Mouse (Mus musculus) CH12.LX (cell line): ENCODE results near the gene Olfr922. TPM values are rescaled to one million over a fixed set of nuclear protein-coding genes. Genes with fewer than 3 reads are reported as not detected.

Experiments
- DNase-seq: peaks from one replicate; pipeline ENCODE4 v3.0.0-alpha.2; 2013; ENCODE audit errors: extremely low read depth
- H3K27ac ChIP-seq: 2 replicates; pipeline ENCODE4 v1.5.1; 2012; ENCODE audit warnings: low read depth, mild to moderate bottlenecking, control low read depth, moderate library complexity; ENCODE audit not compliant: insufficient read depth
- H3K27me3 ChIP-seq: replicated peaks from 2 replicates; pipeline ENCODE3; 2012; ENCODE audit warnings: inconsistent platforms
- H3K36me3 ChIP-seq, 2 experiments: replicated peaks in 1 of 2; 2 replicates each; pipeline versions ENCODE3 to v1.6.1; 2012; ENCODE audit warnings: inconsistent platforms in 1 of 2, low read length in 1 of 2, mild to moderate bottlenecking in 1 of 2, mixed read lengths in 1 of 2, moderate library complexity in 1 of 2; ENCODE audit not compliant: control insufficient read depth in 1 of 2, insufficient read depth in 1 of 2
- H3K4me1 ChIP-seq, 2 experiments: 2 replicates each; pipeline ENCODE4 v1.6.1; 2012; ENCODE audit warnings: inconsistent platforms in 1 of 2, moderate library complexity in 1 of 2; ENCODE audit not compliant: insufficient read depth in 2 of 2, control insufficient read depth in 1 of 2
- H3K4me2 ChIP-seq: 2 replicates; pipeline ENCODE4 v1.6.1; 2012; ENCODE audit warnings: low read depth, mild to moderate bottlenecking, control low read depth; ENCODE audit not compliant: poor library complexity, insufficient read depth, severe bottlenecking
- H3K4me3 ChIP-seq, 3 experiments: fragments of 150-350 bp in 1 of 3; sonication (generic) in 1 of 3; replicated peaks in 1 of 3; 2 replicates each; pipeline versions ENCODE3 to v1.5.1; 2011 to 2012; ENCODE audit warnings: low read depth in 2 of 3, low read length in 2 of 3, mild to moderate bottlenecking in 2 of 3, moderate library complexity in 2 of 3, control low read depth in 1 of 3, improper control_type of control experiment in 1 of 3, inconsistent platforms in 1 of 3, mixed read lengths in 1 of 3; ENCODE audit not compliant: poor library complexity in 1 of 3
- H3K79me2 ChIP-seq: replicated peaks from 2 replicates; pipeline ENCODE4 v1.6.1; 2012; ENCODE audit warnings: mild to moderate bottlenecking, moderate library complexity; ENCODE audit not compliant: control insufficient read depth, poor library complexity, insufficient read depth, severe bottlenecking; ENCODE audit errors: extremely low read depth
- H3K9ac ChIP-seq: 2 replicates; pipeline ENCODE4 v1.6.1; 2012; ENCODE audit warnings: low read depth, mild to moderate bottlenecking, control low read depth, moderate library complexity; ENCODE audit not compliant: insufficient read depth
- H3K9me3 ChIP-seq: replicated peaks from 2 replicates; pipeline ENCODE3; 2012; ENCODE audit warnings: low read length, inconsistent platforms, mixed read lengths
- ETS1 ChIP-seq: conservative IDR thresholded peaks from 2 replicates; pipeline ENCODE4 v1.6.1; 2012; ENCODE audit warnings: low read depth, mild to moderate bottlenecking, inconsistent platforms, low read length, improper control_type of control experiment, moderate library complexity
- GABPA ChIP-seq: IDR thresholded peaks from 2 replicates; pipeline ENCODE4 v1.6.1; 2012; ENCODE audit warnings: low read depth, low read length, improper control_type of control experiment, inconsistent platforms; ENCODE audit not compliant: insufficient replicate concordance
- KAT2A ChIP-seq: IDR thresholded peaks from 2 replicates; pipeline ENCODE4 v1.6.1; 2012; ENCODE audit warnings: low read length, improper control_type of control experiment, inconsistent platforms; ENCODE audit not compliant: insufficient replicate concordance
- MAFK ChIP-seq: IDR thresholded peaks from 2 replicates; pipeline ENCODE4 v1.6.1; 2011; ENCODE audit warnings: low read length, improper control_type of control experiment; ENCODE audit not compliant: insufficient replicate concordance
- MAX ChIP-seq: IDR thresholded peaks from 2 replicates; pipeline ENCODE4 v1.6.1; 2011; ENCODE audit warnings: low read length, improper control_type of control experiment
- MEF2A ChIP-seq: IDR thresholded peaks from 2 replicates; pipeline ENCODE4 v1.6.1; 2014; ENCODE audit warnings: low read depth, mild to moderate bottlenecking, inconsistent platforms, low read length, improper control_type of control experiment, borderline replicate concordance
- NRF1 ChIP-seq: IDR thresholded peaks from 2 replicates; pipeline ENCODE4 v1.6.1; 2014; ENCODE audit warnings: low read depth, mild to moderate bottlenecking, inconsistent platforms, low read length, improper control_type of control experiment, moderate library complexity
- PAX5 ChIP-seq: IDR thresholded peaks from 2 replicates; pipeline ENCODE4 v1.6.1; 2012; ENCODE audit warnings: low read length, inconsistent platforms, mixed read lengths
- POLR2AphosphoS2 ChIP-seq: IDR thresholded peaks from 2 replicates; pipeline ENCODE4 v1.6.1; 2011; ENCODE audit warnings: low read depth, low read length, improper control_type of control experiment
- TBP ChIP-seq: conservative IDR thresholded peaks from 2 replicates; pipeline ENCODE4 v1.6.1; 2011; ENCODE audit warnings: low read depth, low read length, improper control_type of control experiment
- UBTF ChIP-seq: IDR thresholded peaks from 2 replicates; pipeline ENCODE4 v1.6.1; 2012; ENCODE audit warnings: low read depth, mild to moderate bottlenecking, inconsistent platforms, low read length, improper control_type of control experiment, moderate library complexity
- ZC3H11A ChIP-seq: IDR thresholded peaks from 2 replicates; pipeline ENCODE4 v1.6.1; 2012; ENCODE audit warnings: low read depth, mild to moderate bottlenecking, inconsistent platforms, low read length, improper control_type of control experiment
- ZKSCAN1 ChIP-seq: IDR thresholded peaks from 2 replicates; pipeline ENCODE4 v1.6.1; 2012; ENCODE audit warnings: low read depth, inconsistent platforms, low read length, improper control_type of control experiment, borderline replicate concordance
- dilution Hi-C: fragments of 300-500 bp; cut with MboI; formaldehyde crosslinking; loops from 2 replicates; pipeline ENCODE4 v1.14.3; 2020; ENCODE audit warnings: low sequenced_read_pairs; ENCODE audit not compliant: extremely low pct_unique_long_range_greater_than_20kb, extremely low pct_ligation_motif_present
- in situ Hi-C: fragments of 300-500 bp; cut with MboI; formaldehyde crosslinking; loops from 3 replicates; pipeline ENCODE4 v1.14.3; 2019; ENCODE audit warnings: low sequenced_read_pairs, low pct_ligation_motif_present, low pct_unique_long_range_greater_than_20kb, mixed read lengths
- polyA plus RNA-seq: library from polyadenylated mRNA; unstranded; fragments of >175 nt; gene quantifications from 2 replicates; pipeline ENCODE4 v1.2.1, GENCODE M21; 2012; ENCODE audit warnings: low read depth; ENCODE audit not compliant: insufficient read length
- total RNA-seq, 2 experiments: library from RNA; depleted of rRNA; stranded (reverse); fragments of 300-350 nt in 1 of 2; fragments of >200 nt in 1 of 2; gene quantifications; 2 replicates each; pipeline ENCODE4 v1.2.3; 2012 to 2014

The Olfr922 gene
- total and polyA plus RNA-seq, 3 experiments, result not detected

- in situ Hi-C loops, result no loop called here
- H3K79me2 ChIP-seq, result no peaks in the 10 kb centered on the region
- no peak within 1 kb of the TSS for H3K27ac ChIP-seq
- no peaks in the 10 kb centered on the region for H3K27me3 ChIP-seq
- no peak for DNase-seq
- TF ChIP-seq ETS1, result no peak
- no peak for TF ChIP-seq ZC3H11A
- TF ChIP-seq MEF2A, result no peak
- no peak for TF ChIP-seq MAFK
- no peak for TF ChIP-seq GABPA
- no peak for TF ChIP-seq POLR2AphosphoS2
- TF ChIP-seq PAX5, result no peak
- no peak for TF ChIP-seq ZKSCAN1
- no peak for TF ChIP-seq MAX
- H3K9ac ChIP-seq, result no peak within 1 kb of the TSS
- no peaks in the 10 kb centered on the region for H3K4me1 ChIP-seq
- H3K36me3 ChIP-seq, result no peaks in the 10 kb centered on the region
- H3K4me3 ChIP-seq, result no peak within 1 kb of the TSS
- H3K4me2 ChIP-seq, result no peak within 1 kb of the TSS
- dilution Hi-C loops, result no loop called here
- no peaks in the 10 kb centered on the region for H3K9me3 ChIP-seq
Measured at GRCm38 (mm10) chr9:38844149-38844548, 29.7 kb downstream of the Olfr922 start, which contains the start of gene Olfr924. Gene Olfr924 (plus strand): TSS chr9:38844449.

- H3K4me2 ChIP-seq, result no peak within 1 kb of the TSS
- no peaks in the 10 kb centered on the region for H3K9me3 ChIP-seq
- no peak within 1 kb of the TSS for H3K4me3 ChIP-seq
- TF ChIP-seq NRF1 (no peak), UBTF (no peak), KAT2A (no peak), POLR2AphosphoS2 (no peak), TBP (no peak)
- no peaks in the 10 kb centered on the region for H3K79me2 ChIP-seq
- no peak within 1 kb of the TSS for H3K27ac ChIP-seq
- H3K9ac ChIP-seq, result no peak within 1 kb of the TSS
- H3K4me1 ChIP-seq, result no peaks in the 10 kb centered on the region
- DNase-seq, result no peak
- in situ Hi-C loops, result no loop called here
- no peaks in the 10 kb centered on the region for H3K36me3 ChIP-seq
- dilution Hi-C loops, result no loop called here
- H3K27me3 ChIP-seq, result no peaks in the 10 kb centered on the region
Measured at GRCm38 (mm10) chr9:38854760-38855159, 40.3 kb downstream of the Olfr922 start, which contains the start of gene Olfr26. Gene Olfr26 (plus strand): TSS chr9:38855060.

Other genes with a start within 250 kb of the Olfr922 start
- gene Olfr912, start 234.4 kb upstream of the Olfr922 start, total RNA-seq (2012; rRNA removed), result not detected in 2 replicates
- not detected in 2 replicates for gene Olfr912, start 234.4 kb upstream of the Olfr922 start, total RNA-seq (2014; rRNA removed)
- not detected in 2 replicates for gene Olfr912, start 234.4 kb upstream of the Olfr922 start, polyA plus RNA-seq
- gene Olfr913, start 221.9 kb upstream of the Olfr922 start, total RNA-seq (2012; rRNA removed), result not detected in 2 replicates
- not detected in 2 replicates for gene Olfr913, start 221.9 kb upstream of the Olfr922 start, total RNA-seq (2014; rRNA removed)
- not detected in 2 replicates for gene Olfr913, start 221.9 kb upstream of the Olfr922 start, polyA plus RNA-seq
- gene Olfr914, start 209.5 kb upstream of the Olfr922 start, total RNA-seq (2012; rRNA removed), result not detected in 2 replicates
- not detected in 2 replicates for gene Olfr914, start 209.5 kb upstream of the Olfr922 start, total RNA-seq (2014; rRNA removed)
- not detected in 2 replicates for gene Olfr914, start 209.5 kb upstream of the Olfr922 start, polyA plus RNA-seq
- not detected in 2 replicates for gene Olfr916, start 154.7 kb upstream of the Olfr922 start, total RNA-seq (2012; rRNA removed)
- gene Olfr916, start 154.7 kb upstream of the Olfr922 start, total RNA-seq (2014; rRNA removed), result not detected in 2 replicates
- gene Olfr916, start 154.7 kb upstream of the Olfr922 start, polyA plus RNA-seq, result not detected in 2 replicates
- not detected in 2 replicates for gene Olfr917, start 148.8 kb upstream of the Olfr922 start, total RNA-seq (2012; rRNA removed)
- not detected in 2 replicates for gene Olfr917, start 148.8 kb upstream of the Olfr922 start, total RNA-seq (2014; rRNA removed)
- gene Olfr917, start 148.8 kb upstream of the Olfr922 start, polyA plus RNA-seq, result not detected in 2 replicates
- gene Olfr918, start 140.0 kb upstream of the Olfr922 start, total RNA-seq (2012; rRNA removed), result not detected in 2 replicates
- gene Olfr918, start 140.0 kb upstream of the Olfr922 start, total RNA-seq (2014; rRNA removed), result not detected in 2 replicates
- not detected in 2 replicates for gene Olfr918, start 140.0 kb upstream of the Olfr922 start, polyA plus RNA-seq
- gene Olfr919, start 110.9 kb upstream of the Olfr922 start, total RNA-seq (2012; rRNA removed), result not detected in 2 replicates
- gene Olfr919, start 110.9 kb upstream of the Olfr922 start, total RNA-seq (2014; rRNA removed), result not detected in 2 replicates
- not detected in 2 replicates for gene Olfr919, start 110.9 kb upstream of the Olfr922 start, polyA plus RNA-seq
- 6.3 and 6.7 TPM in 2 replicates for gene Vwa5a, start 96.3 kb upstream of the Olfr922 start, total RNA-seq (2012; rRNA removed)
- gene Vwa5a, start 96.3 kb upstream of the Olfr922 start, total RNA-seq (2014; rRNA removed), result 18.4 and 20.0 TPM in 2 replicates
- gene Vwa5a, start 96.3 kb upstream of the Olfr922 start, polyA plus RNA-seq, result 14.2 and 15.3 TPM in 2 replicates
- gene Olfr920, start 62.3 kb upstream of the Olfr922 start, total RNA-seq (2012; rRNA removed), result not detected in 2 replicates
- 0.09 and 0.12 TPM in 2 replicates for gene Olfr920, start 62.3 kb upstream of the Olfr922 start, total RNA-seq (2014; rRNA removed)
- 0.14 and 0.22 TPM in 2 replicates for gene Olfr920, start 62.3 kb upstream of the Olfr922 start, polyA plus RNA-seq
- not detected in 2 replicates for gene Olfr921, start 41.5 kb upstream of the Olfr922 start, total RNA-seq (2012; rRNA removed)
- gene Olfr921, start 41.5 kb upstream of the Olfr922 start, total RNA-seq (2014; rRNA removed), result not detected in 2 replicates
- gene Olfr921, start 41.5 kb upstream of the Olfr922 start, polyA plus RNA-seq, result not detected in 2 replicates
- not detected in 2 replicates for gene Olfr923, start 11.9 kb downstream of the Olfr922 start, total RNA-seq (2012; rRNA removed)
- gene Olfr923, start 11.9 kb downstream of the Olfr922 start, total RNA-seq (2014; rRNA removed), result not detected in 2 replicates
- gene Olfr923, start 11.9 kb downstream of the Olfr922 start, polyA plus RNA-seq, result not detected in 2 replicates
- not detected in 2 replicates for gene Olfr924, start 29.8 kb downstream of the Olfr922 start, total RNA-seq (2012; rRNA removed)
- gene Olfr924, start 29.8 kb downstream of the Olfr922 start, total RNA-seq (2014; rRNA removed), result not detected in 2 replicates
- not detected in 2 replicates for gene Olfr924, start 29.8 kb downstream of the Olfr922 start, polyA plus RNA-seq
- gene Olfr26, start 40.4 kb downstream of the Olfr922 start, total RNA-seq (2012; rRNA removed), result not detected in 2 replicates
- not detected in 2 replicates for gene Olfr26, start 40.4 kb downstream of the Olfr922 start, total RNA-seq (2014; rRNA removed)
- not detected in 2 replicates for gene Olfr26, start 40.4 kb downstream of the Olfr922 start, polyA plus RNA-seq
- not detected in 2 replicates for gene Olfr926, start 62.5 kb downstream of the Olfr922 start, total RNA-seq (2012; rRNA removed)
- gene Olfr926, start 62.5 kb downstream of the Olfr922 start, total RNA-seq (2014; rRNA removed), result not detected in 2 replicates
- gene Olfr926, start 62.5 kb downstream of the Olfr922 start, polyA plus RNA-seq, result not detected in 2 replicates
- not detected in 2 replicates for gene Olfr930, start 115.2 kb downstream of the Olfr922 start, total RNA-seq (2012; rRNA removed)
- not detected in 2 replicates for gene Olfr930, start 115.2 kb downstream of the Olfr922 start, total RNA-seq (2014; rRNA removed)
- gene Olfr930, start 115.2 kb downstream of the Olfr922 start, polyA plus RNA-seq, result not detected in 2 replicates
- gene Olfr933, start 157.7 kb downstream of the Olfr922 start, total RNA-seq (2012; rRNA removed), result not detected in 2 replicates
- not detected in 2 replicates for gene Olfr933, start 157.7 kb downstream of the Olfr922 start, total RNA-seq (2014; rRNA removed)
- gene Olfr933, start 157.7 kb downstream of the Olfr922 start, polyA plus RNA-seq, result not detected in 2 replicates
- not detected in 2 replicates for gene Olfr934, start 173.7 kb downstream of the Olfr922 start, total RNA-seq (2012; rRNA removed)
- not detected in 2 replicates for gene Olfr934, start 173.7 kb downstream of the Olfr922 start, total RNA-seq (2014; rRNA removed)
- not detected in 2 replicates for gene Olfr934, start 173.7 kb downstream of the Olfr922 start, polyA plus RNA-seq
- gene Olfr935, start 185.1 kb downstream of the Olfr922 start, total RNA-seq (2012; rRNA removed), result not detected in 2 replicates
- gene Olfr935, start 185.1 kb downstream of the Olfr922 start, total RNA-seq (2014; rRNA removed), result not detected in 2 replicates
- not detected in 2 replicates for gene Olfr935, start 185.1 kb downstream of the Olfr922 start, polyA plus RNA-seq
- not detected in 2 replicates for gene Olfr146, start 208.8 kb downstream of the Olfr922 start, total RNA-seq (2012; rRNA removed)
- gene Olfr146, start 208.8 kb downstream of the Olfr922 start, total RNA-seq (2014; rRNA removed), result not detected in 2 replicates
- gene Olfr146, start 208.8 kb downstream of the Olfr922 start, polyA plus RNA-seq, result not detected in 2 replicates